Mouse (Mus musculus): ENCODE measurements around the gene Dhx15. TPM values are rescaled to one million over a fixed set of nuclear protein-coding genes. Genes with fewer than 3 reads are reported as not detected.

Dhx15 gene
- polyA plus RNA-seq, 1 experiment: 109 TPM

DNA sequence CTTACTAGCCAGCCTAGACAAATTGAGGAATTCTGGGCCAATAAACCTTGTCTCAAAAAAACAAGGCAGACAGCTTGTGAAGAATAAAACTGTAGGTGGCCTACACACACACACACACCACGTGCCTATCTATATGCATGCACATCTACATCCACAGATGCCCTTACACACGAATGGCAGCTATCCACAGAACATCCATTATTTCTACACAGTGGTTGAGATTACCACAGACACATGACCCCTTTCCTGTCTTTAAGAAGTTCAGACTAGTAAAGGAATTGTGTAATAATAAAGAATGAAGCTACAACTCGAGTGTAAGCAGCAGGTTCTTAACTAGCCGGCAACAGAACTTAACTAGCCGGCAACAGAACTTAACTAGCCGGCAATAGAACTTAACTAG, 68.2 kb downstream of the Dhx15 start:
- no peak for TF ChIP-seq CTCF (IDR thresholded peaks at IDR 0.05; ENCODE audit: borderline replicate concordance, control insufficient read depth, extremely low read depth, insufficient read depth, low read length, poor library complexity)
- TF ChIP-seq POLR2A (IDR thresholded peaks at IDR 0.05; ENCODE audit: control insufficient read depth, extremely low read depth, insufficient read depth, low read length, poor library complexity): no peak
- Histone ChIP-seq H3K27me3 (ENCODE audit: control insufficient read depth, insufficient read depth, low read length) (no peaks in the 10 kb centered on the region), H3K36me3 (ENCODE audit: control insufficient read depth, insufficient read depth, low read length) (no peaks in the 10 kb centered on the region), H3K27ac (ENCODE audit: control insufficient read depth, insufficient read depth, low read length) (no peak overlapping the region), H3K4me1 (replicated peaks; ENCODE audit: control insufficient read depth, insufficient read depth, low read length) (no peaks in the 10 kb centered on the region), H3K4me3 (ENCODE audit: control insufficient read depth, insufficient read depth, low read length) (no peak overlapping the region)
- no peak for DNase-seq
- WGBS: 83% methylated on average over 6 of the region's 6 CpGs

DNA sequence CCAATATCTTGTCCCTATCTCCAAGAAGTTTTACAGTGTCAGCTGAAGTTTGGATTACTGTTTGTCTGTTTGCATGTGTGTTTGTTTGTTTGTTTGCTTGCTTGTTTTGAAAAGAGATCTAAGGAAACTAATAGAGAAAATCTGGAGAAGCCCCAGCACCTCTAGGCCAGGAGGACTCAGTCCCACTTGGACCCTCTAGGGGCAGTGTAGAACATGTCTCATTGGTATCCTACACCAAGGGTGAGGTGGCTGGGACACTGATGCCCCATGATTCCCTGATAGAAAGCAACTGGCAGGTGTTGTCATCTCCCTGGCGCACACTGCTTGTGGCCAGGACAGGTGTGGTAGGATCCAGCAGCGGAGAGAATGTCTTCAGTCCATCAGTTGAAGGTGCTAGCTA, 70.5 kb downstream of the Dhx15 start:
- no peak overlapping the region for H3K27ac ChIP-seq (ENCODE audit: control insufficient read depth, insufficient read depth, low read length)
- H3K27me3 ChIP-seq (ENCODE audit: control insufficient read depth, insufficient read depth, low read length): peaks cover 10% of the 10 kb centered on the region; the same call in 1 of the 2 replicates
- 0 out of 2 replicates have a peak, but pooled peaks cover 6% of the 10 kb centered on the region for H3K4me1 ChIP-seq (replicated peaks; ENCODE audit: control insufficient read depth, insufficient read depth, low read length)
- no peak overlapping the region for H3K4me3 ChIP-seq (ENCODE audit: control insufficient read depth, insufficient read depth, low read length)
- no peak for DNase-seq
- 89% methylated on average over 2 of the region's 2 CpGs for WGBS
- no peaks in the 10 kb centered on the region for H3K36me3 ChIP-seq (ENCODE audit: control insufficient read depth, insufficient read depth, low read length)
- no peak for TF ChIP-seq CTCF (IDR thresholded peaks at IDR 0.05; ENCODE audit: borderline replicate concordance, control insufficient read depth, extremely low read depth, insufficient read depth, low read length, poor library complexity)
- TF ChIP-seq POLR2A (IDR thresholded peaks at IDR 0.05; ENCODE audit: control insufficient read depth, extremely low read depth, insufficient read depth, low read length, poor library complexity): no peak

DNA sequence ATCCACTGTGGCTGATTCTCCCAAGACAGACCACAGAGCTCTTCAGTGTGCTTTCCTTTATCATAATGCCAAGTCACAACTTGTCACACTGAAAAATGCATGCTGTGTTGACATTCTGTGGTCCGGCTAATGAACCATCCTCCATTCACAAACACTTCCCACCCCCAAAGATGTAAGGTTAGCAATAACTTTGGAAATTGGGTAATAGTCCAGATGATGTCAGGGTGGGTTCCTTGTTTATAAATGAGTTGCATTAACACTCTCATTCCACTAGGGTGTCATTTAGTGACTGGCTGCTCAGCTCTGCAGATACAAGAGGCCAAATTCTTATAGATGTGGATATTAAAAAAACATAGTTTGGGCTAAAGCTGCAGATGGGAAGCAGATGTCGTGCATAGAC, 71.1 kb downstream of the Dhx15 start:
- Histone ChIP-seq H3K36me3 (ENCODE audit: control insufficient read depth, insufficient read depth, low read length) (no peaks in the 10 kb centered on the region), H3K4me1 (replicated peaks; ENCODE audit: control insufficient read depth, insufficient read depth, low read length) (peaks cover 7% of the 10 kb centered on the region; the same call in 1 of the 2 replicates), H3K27me3 (ENCODE audit: control insufficient read depth, insufficient read depth, low read length) (peaks cover 15% of the 10 kb centered on the region), H3K4me3 (ENCODE audit: control insufficient read depth, insufficient read depth, low read length) (no peak overlapping the region), H3K27ac (ENCODE audit: control insufficient read depth, insufficient read depth, low read length) (no peak overlapping the region)
- no peak for DNase-seq
- TF ChIP-seq CTCF (IDR thresholded peaks at IDR 0.05; ENCODE audit: borderline replicate concordance, control insufficient read depth, extremely low read depth, insufficient read depth, low read length, poor library complexity): no peak
- no peak for TF ChIP-seq POLR2A (IDR thresholded peaks at IDR 0.05; ENCODE audit: control insufficient read depth, extremely low read depth, insufficient read depth, low read length, poor library complexity)
- 99% methylated on average over 2 of the region's 2 CpGs for WGBS

DNA sequence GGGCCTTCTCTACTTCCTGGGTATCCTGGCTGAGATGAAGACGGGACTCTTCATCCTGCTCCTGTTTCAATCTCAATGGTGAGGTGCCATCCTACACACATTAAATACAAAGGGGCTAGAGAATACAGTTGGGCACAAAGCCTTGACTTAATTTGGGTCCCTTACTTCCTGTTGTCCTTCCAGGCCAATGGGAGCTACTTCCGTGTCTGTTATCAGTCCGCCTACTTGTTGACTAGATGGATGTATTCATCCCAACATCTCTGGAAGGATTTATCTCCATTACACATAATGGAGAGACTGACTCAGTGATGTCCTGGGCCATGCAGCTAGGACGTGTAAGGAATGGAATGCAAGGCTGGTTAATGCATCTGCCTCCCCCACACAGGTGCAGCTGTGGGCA, 72.5 kb downstream of the Dhx15 start:
- peaks cover 10% of the 10 kb centered on the region; the same call in 1 of the 2 replicates for H3K4me1 ChIP-seq (replicated peaks; ENCODE audit: control insufficient read depth, insufficient read depth, low read length)
- H3K27ac ChIP-seq (ENCODE audit: control insufficient read depth, insufficient read depth, low read length): no peak overlapping the region
- WGBS: 93% methylated on average over 4 of the region's 4 CpGs
- TF ChIP-seq POLR2A (IDR thresholded peaks at IDR 0.05; ENCODE audit: control insufficient read depth, extremely low read depth, insufficient read depth, low read length, poor library complexity): no peak
- H3K4me3 ChIP-seq (ENCODE audit: control insufficient read depth, insufficient read depth, low read length): no peak overlapping the region
- H3K27me3 ChIP-seq (ENCODE audit: control insufficient read depth, insufficient read depth, low read length): peaks cover 19% of the 10 kb centered on the region
- no peaks in the 10 kb centered on the region for H3K36me3 ChIP-seq (ENCODE audit: control insufficient read depth, insufficient read depth, low read length)
- DNase-seq: no peak

DNA sequence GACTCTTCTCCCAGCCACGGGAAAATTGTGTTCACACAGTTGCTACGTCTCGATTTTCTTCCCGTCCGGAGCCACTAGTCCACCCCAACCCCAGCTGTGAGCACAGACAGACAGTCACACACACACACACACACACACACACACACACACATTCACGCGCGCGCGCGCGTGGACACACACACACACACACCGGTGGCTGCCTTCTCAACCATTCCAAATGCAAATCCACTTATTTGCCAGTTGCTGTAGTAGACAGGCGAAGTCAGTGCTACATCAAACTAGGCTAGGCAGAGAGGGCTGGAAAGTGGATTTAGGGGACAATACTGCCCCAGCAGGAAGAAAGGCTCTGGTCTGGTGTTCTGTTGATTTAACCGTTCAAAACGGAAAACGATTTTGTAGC, 73.9 kb downstream of the Dhx15 start:
- WGBS: 10% methylated on average over 17 of the region's 17 CpGs
- Histone ChIP-seq H3K27ac (ENCODE audit: control insufficient read depth, insufficient read depth, low read length) (no peak overlapping the region), H3K27me3 (ENCODE audit: control insufficient read depth, insufficient read depth, low read length) (peaks cover 25% of the 10 kb centered on the region)

DNA sequence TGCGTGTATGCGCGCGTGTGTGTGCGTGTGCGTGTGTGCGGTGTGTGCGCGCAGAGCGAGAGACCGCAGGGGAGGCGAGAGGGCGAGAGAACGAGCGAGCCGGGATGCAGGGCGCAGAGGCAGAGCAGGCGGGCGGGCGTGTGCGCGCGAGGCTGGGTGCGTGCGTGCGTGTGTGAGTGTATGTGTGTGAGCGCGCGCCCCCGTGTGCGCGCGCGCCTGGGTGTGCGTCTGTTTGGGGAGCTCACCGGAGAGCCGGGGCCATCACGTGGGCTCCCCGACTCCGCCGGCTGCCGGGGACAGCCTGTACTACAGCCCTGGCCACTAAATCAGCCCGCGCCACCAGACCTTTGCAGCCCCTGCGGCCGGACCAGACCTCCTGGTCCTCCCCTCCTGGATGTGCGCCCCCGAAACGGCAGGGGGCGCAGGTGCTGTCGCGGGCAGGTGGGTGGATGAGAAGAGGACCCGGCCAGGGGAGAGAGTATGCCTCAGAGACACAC, 74.4 kb downstream of the Dhx15 start:
- TF ChIP-seq CTCF (IDR thresholded peaks at IDR 0.05; ENCODE audit: borderline replicate concordance, control insufficient read depth, extremely low read depth, insufficient read depth, low read length, poor library complexity): peak; percentile 72; the same call in 1 of the 2 replicates
- no peak for TF ChIP-seq POLR2A (IDR thresholded peaks at IDR 0.05; ENCODE audit: control insufficient read depth, extremely low read depth, insufficient read depth, low read length, poor library complexity)
- 1% methylated on average over 53 of the region's 53 CpGs for WGBS
- peaks cover 10% of the 10 kb centered on the region; the same call in 1 of the 2 replicates for H3K4me1 ChIP-seq (replicated peaks; ENCODE audit: control insufficient read depth, insufficient read depth, low read length)
- DNase-seq: peak; percentile 51
- no peaks in the 10 kb centered on the region for H3K36me3 ChIP-seq (ENCODE audit: control insufficient read depth, insufficient read depth, low read length)
- peak overlapping the region; percentile 71 for H3K4me3 ChIP-seq (ENCODE audit: control insufficient read depth, insufficient read depth, low read length)
- no peak overlapping the region for H3K27ac ChIP-seq (ENCODE audit: control insufficient read depth, insufficient read depth, low read length)
- peaks cover 25% of the 10 kb centered on the region for H3K27me3 ChIP-seq (ENCODE audit: control insufficient read depth, insufficient read depth, low read length)

More for the DNA sequence above, 73.9 kb downstream of the Dhx15 start:
- Histone ChIP-seq H3K4me1 (replicated peaks; ENCODE audit: control insufficient read depth, insufficient read depth, low read length) (peaks cover 10% of the 10 kb centered on the region; the same call in 1 of the 2 replicates), H3K4me3 (ENCODE audit: control insufficient read depth, insufficient read depth, low read length) (no peak overlapping the region), H3K36me3 (ENCODE audit: control insufficient read depth, insufficient read depth, low read length) (no peaks in the 10 kb centered on the region)
- no peak for DNase-seq
- TF ChIP-seq CTCF (IDR thresholded peaks at IDR 0.05; ENCODE audit: borderline replicate concordance, control insufficient read depth, extremely low read depth, insufficient read depth, low read length, poor library complexity) (no peak), POLR2A (IDR thresholded peaks at IDR 0.05; ENCODE audit: control insufficient read depth, extremely low read depth, insufficient read depth, low read length, poor library complexity) (no peak)

Data from thymus, adult 2 months (tissue).